Mouse (Mus musculus) liver, embryonic 16.5 days (tissue): ENCODE results near the gene Dcst2. TPM values are rescaled to one million over a fixed set of nuclear protein-coding genes. Genes with fewer than 3 reads are reported as not detected.

Source experiments
- ATAC-seq: fragments of 200-750 bp; cut with Nextera tagmentation; 2 replicates; pipeline ENCODE4 v1.8.0; 2017; ENCODE audit warnings: low read depth, mild to moderate bottlenecking, moderate number of reproducible peaks, moderate library complexity
- H3K27ac ChIP-seq: fragments of 300-500 bp; sonication (generic); 2 replicates; pipeline ENCODE4 v1.5.1; 2014; ENCODE audit warnings: mild to moderate bottlenecking, low read length
- H3K27me3 ChIP-seq: fragments of 300-500 bp; sonication (generic); 2 replicates; pipeline ENCODE4 v1.6.1; 2014; ENCODE audit warnings: low read depth, low read length, mixed read lengths; ENCODE audit not compliant: control insufficient read depth, insufficient read depth
- H3K36me3 ChIP-seq: fragments of 300-500 bp; sonication (generic); 2 replicates; pipeline ENCODE4 v1.6.1; 2014; ENCODE audit warnings: mild to moderate bottlenecking; ENCODE audit not compliant: control insufficient read depth, insufficient read depth
- H3K4me1 ChIP-seq: fragments of 300-500 bp; sonication (generic); 2 replicates; pipeline ENCODE4 v1.6.1; 2014; ENCODE audit warnings: low read depth, low read length, mixed read lengths; ENCODE audit not compliant: control insufficient read depth
- H3K4me2 ChIP-seq: fragments of 300-500 bp; sonication (generic); 2 replicates; pipeline ENCODE4 v1.6.1; 2014; ENCODE audit warnings: low read depth, low read length, mixed read lengths
- H3K4me3 ChIP-seq: fragments of 300-500 bp; sonication (generic); 2 replicates; pipeline ENCODE4 v1.5.1; 2014; ENCODE audit warnings: low read depth, mild to moderate bottlenecking, low read length
- H3K9ac ChIP-seq: fragments of 300-500 bp; sonication (generic); 2 replicates; pipeline ENCODE4 v1.6.1; 2014; ENCODE audit warnings: low read depth, low read length
- H3K9me3 ChIP-seq: fragments of 300-500 bp; sonication (generic); replicated peaks from 2 replicates; pipeline ENCODE4 v1.6.1; 2016; ENCODE audit warnings: low read length; ENCODE audit not compliant: control insufficient read depth
- WGBS: fragments of 180-500 bp; shearing (Covaris S2); extraction: QIAGEN DNeasy Blood & Tissue Kit; methylation state at CpG from one replicate; pipeline ENCODE4 v1.1.7; 2014; ENCODE audit not compliant: insufficient replicate concordance; 5-methylcytosine and 5-hydroxymethylcytosine counted together
- polyA plus RNA-seq: library from polyadenylated mRNA; unstranded; fragments of >200 nt; fragmentation: Nextera tagmentation; extraction: Ambion mirVana; gene quantifications from 2 replicates; pipeline ENCODE4 v1.2.1, GENCODE M21; 2015

Dcst2 gene
- polyA plus RNA-seq, 1 experiment from 2014 or later = 0.05 TPM

DNA sequence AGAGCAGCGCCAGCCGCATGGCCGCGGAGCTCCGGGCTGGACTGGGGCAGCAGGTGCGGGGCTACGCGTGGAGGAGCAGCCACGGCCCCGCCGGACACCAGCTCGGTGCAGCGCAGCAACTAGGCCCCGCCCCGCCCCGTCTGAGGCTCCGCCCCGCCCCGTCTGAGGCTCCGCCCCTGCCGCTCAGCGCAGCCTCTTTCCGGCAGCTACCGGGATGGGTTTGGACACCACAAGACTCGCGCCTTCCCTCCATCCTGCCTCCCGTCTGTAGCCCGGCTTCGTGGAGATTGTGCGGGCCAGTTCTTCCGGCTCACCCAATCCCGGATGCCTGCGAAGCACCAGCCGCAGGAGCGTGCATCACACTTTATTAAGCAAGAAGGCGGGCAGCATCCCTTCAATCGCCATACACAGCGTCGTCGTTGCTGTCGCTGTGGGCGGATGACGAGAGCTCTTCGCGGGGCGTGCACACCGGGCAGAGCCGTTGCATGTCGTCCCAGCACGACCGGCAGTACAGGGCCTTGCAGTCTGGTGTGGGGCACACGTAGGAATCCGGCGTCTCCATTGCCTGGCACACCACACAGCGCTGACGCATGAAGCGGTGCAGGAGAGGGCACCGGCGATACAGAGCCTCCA, 11.8 kb upstream of the Dcst2 start, which contains the start of gene Adam15:
Gene Adam15 (minus strand): TSS at position 128 of the 633 bp plus-strand sequence.
- Histone ChIP-seq H3K27me3 (peaks cover 41% of the 10 kb centered on the region), H3K9ac (peak within 1 kb of the TSS; percentile 31; the same call in 1 of the 2 replicates), H3K36me3 (no peaks in the 10 kb centered on the region), H3K4me2 (peak within 1 kb of the TSS; percentile 84), H3K4me3 (peak within 1 kb of the TSS; percentile 64), H3K9me3 (no peaks in the 10 kb centered on the region), H3K4me1 (peaks cover 6% of the 10 kb centered on the region), H3K27ac (no peak within 1 kb of the TSS)
- peak; percentile 78 for ATAC-seq
- under 1% methylated on average over 58 of the region's 59 CpGs for WGBS

- Histone ChIP-seq H3K27me3 (peaks cover 41% of the 10 kb centered on the region), H3K9ac (no peak overlapping the region), H3K4me2 (no peak overlapping the region), H3K36me3 (no peaks in the 10 kb centered on the region), H3K9me3 (no peaks in the 10 kb centered on the region), H3K27ac (no peak overlapping the region), H3K4me1 (peaks cover 6% of the 10 kb centered on the region), H3K4me3 (no peak overlapping the region)
- no peak for ATAC-seq
- WGBS = 50% methylated on average over 5 of the region's 5 CpGs
Observed at GRCm38 (mm10) chr3:89351271-89351670, 10.5 kb upstream of the Dcst2 start.

DNA sequence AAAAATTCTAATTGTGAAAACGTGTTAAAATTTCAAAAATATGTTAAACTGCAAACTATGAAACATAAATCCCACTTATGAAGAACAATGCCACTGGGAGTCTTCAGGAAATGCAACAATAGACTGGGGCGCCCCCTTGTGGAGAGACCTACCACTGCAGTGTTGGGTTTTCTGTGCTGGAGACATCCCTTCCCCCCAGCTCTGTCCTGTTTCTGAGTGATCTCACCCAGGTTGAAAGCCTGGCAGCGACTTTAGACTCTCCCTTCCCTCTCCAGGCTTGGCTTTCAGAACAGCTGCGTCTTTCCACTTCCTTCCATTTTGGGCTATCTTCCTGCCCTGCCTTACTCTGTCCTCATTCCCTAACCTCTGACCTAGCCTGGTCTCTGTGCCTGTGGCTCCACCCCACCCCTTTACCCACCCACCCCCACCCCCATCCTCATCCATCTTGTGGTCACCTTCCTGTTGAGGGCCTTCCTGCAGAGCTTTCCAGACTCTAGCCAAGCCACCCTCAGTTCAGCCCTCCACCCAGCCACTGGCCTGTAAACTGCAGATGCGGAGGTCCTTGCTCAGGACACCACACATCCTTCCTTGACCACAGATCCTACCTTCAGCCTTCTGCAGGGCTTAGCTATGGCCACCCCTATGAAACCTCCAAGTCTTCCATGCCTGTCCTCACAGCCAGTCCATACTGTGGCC, 6.8 kb upstream of the Dcst2 start:
- H3K27me3 ChIP-seq = peaks cover 18% of the 10 kb centered on the region

DNA sequence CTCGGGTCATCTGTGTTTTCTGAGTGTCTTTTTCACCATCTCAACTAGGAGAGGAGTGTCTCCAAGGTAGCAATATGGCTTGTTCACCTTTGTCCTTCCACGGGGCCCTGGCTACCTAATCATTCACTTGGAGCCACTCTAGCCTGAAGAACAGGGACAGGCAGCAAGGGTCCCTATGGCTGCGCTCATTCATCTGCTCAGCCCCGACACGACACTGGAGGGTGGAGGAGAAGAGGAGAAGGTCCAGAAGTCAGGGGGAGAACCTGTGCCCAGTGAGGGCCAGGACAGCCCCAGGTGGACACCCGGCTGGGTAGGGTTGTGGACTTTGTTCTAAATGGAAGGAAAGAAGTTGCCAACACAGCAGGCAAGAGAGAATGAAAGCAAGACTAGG, 6.3 kb upstream of the Dcst2 start:
- ATAC-seq = no peak
- Histone ChIP-seq H3K36me3 (no peaks in the 10 kb centered on the region), H3K27me3 (peaks cover 13% of the 10 kb centered on the region), H3K4me2 (no peak overlapping the region), H3K4me1 (no peaks in the 10 kb centered on the region), H3K9me3 (no peaks in the 10 kb centered on the region), H3K9ac (no peak overlapping the region), H3K4me3 (no peak overlapping the region), H3K27ac (no peak overlapping the region)
- WGBS = 60% methylated on average over 6 of the region's 6 CpGs

More for the DNA sequence above, 6.8 kb upstream of the Dcst2 start:
- H3K9ac ChIP-seq = no peak overlapping the region
- H3K4me2 ChIP-seq = no peak overlapping the region
- no peak overlapping the region for H3K4me3 ChIP-seq
- ATAC-seq = no peak
- H3K9me3 ChIP-seq = no peaks in the 10 kb centered on the region
- H3K27ac ChIP-seq = no peak overlapping the region
- peaks cover 5% of the 10 kb centered on the region for H3K4me1 ChIP-seq
- 19% methylated on average over 5 of the region's 5 CpGs for WGBS
- no peaks in the 10 kb centered on the region for H3K36me3 ChIP-seq

- WGBS = 60% methylated on average over 9 of the region's 9 CpGs
- no peak overlapping the region for H3K9ac ChIP-seq
- peaks cover 8% of the 10 kb centered on the region for H3K27me3 ChIP-seq
- no peaks in the 10 kb centered on the region for H3K4me1 ChIP-seq
- no peak overlapping the region for H3K4me2 ChIP-seq
- H3K4me3 ChIP-seq = no peak overlapping the region
- H3K27ac ChIP-seq = no peak overlapping the region
- H3K36me3 ChIP-seq = no peaks in the 10 kb centered on the region
- no peak for ATAC-seq
- H3K9me3 ChIP-seq = no peaks in the 10 kb centered on the region
Observed at GRCm38 (mm10) chr3:89356029-89356428, 5.7 kb upstream of the Dcst2 start.

- no peak for ATAC-seq
- WGBS = 48% methylated on average over 6 of the region's 6 CpGs
- Histone ChIP-seq H3K9me3 (no peaks in the 10 kb centered on the region), H3K27me3 (no peaks in the 10 kb centered on the region), H3K4me3 (no peak overlapping the region), H3K27ac (no peak overlapping the region), H3K4me2 (no peak overlapping the region), H3K9ac (no peak overlapping the region), H3K4me1 (no peaks in the 10 kb centered on the region), H3K36me3 (no peaks in the 10 kb centered on the region)
Observed at GRCm38 (mm10) chr3:89359630-89360029, 2.1 kb upstream of the Dcst2 start.

GRCm38 (mm10) chr3:89360237-89360636, 1.5 kb upstream of the Dcst2 start:
- 34% methylated on average over 3 of the region's 3 CpGs for WGBS
- H3K4me2 ChIP-seq = no peak overlapping the region
- H3K4me1 ChIP-seq = no peaks in the 10 kb centered on the region
- H3K4me3 ChIP-seq = no peak overlapping the region
- H3K9me3 ChIP-seq = no peaks in the 10 kb centered on the region
- no peak overlapping the region for H3K9ac ChIP-seq
- ATAC-seq = no peak
- no peaks in the 10 kb centered on the region for H3K27me3 ChIP-seq
- H3K27ac ChIP-seq = no peak overlapping the region
- H3K36me3 ChIP-seq = no peaks in the 10 kb centered on the region

GRCm38 (mm10) chr3:89364631-89365030, 2.9 kb downstream of the Dcst2 start:
- H3K4me3 ChIP-seq = no peak overlapping the region
- ATAC-seq = no peak
- no peak overlapping the region for H3K9ac ChIP-seq
- no peaks in the 10 kb centered on the region for H3K27me3 ChIP-seq
- no peaks in the 10 kb centered on the region for H3K4me1 ChIP-seq
- no peaks in the 10 kb centered on the region for H3K36me3 ChIP-seq
- H3K27ac ChIP-seq = no peak overlapping the region
- H3K4me2 ChIP-seq = no peak overlapping the region
- WGBS = 55% methylated on average over 8 of the region's 8 CpGs
- H3K9me3 ChIP-seq = no peaks in the 10 kb centered on the region

DNA sequence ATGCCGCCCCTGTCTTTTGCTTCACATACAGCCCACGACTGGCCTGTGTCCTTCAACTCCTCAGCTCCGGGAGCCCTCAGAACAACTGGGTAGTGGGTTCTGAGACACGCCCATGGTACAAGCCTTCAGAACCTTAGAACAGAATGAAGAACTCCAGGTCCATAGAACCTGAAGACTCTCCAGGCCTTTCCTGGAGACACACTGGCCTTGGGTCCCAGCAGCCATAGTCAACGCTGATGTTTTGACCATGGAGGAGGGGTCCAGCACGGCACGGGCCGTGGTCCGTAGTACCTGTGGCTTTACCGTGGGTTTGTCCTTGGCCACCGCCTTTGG, 3.3 kb downstream of the Dcst2 start, which contains the start of gene Dcst1:
Gene Dcst1 (minus strand): TSS at position 101 of the 333 bp plus-strand sequence.
- no peak within 1 kb of the TSS for H3K9ac ChIP-seq
- H3K27me3 ChIP-seq = no peaks in the 10 kb centered on the region
- H3K9me3 ChIP-seq = no peaks in the 10 kb centered on the region
- H3K36me3 ChIP-seq = no peaks in the 10 kb centered on the region
- no peak within 1 kb of the TSS for H3K27ac ChIP-seq
- WGBS = 75% methylated on average over 11 of the region's 11 CpGs
- H3K4me3 ChIP-seq = no peak within 1 kb of the TSS
- no peak within 1 kb of the TSS for H3K4me2 ChIP-seq
- no peak for ATAC-seq
- H3K4me1 ChIP-seq = no peaks in the 10 kb centered on the region
